Mouse (Mus musculus) forebrain, embryonic 10.5 days (tissue): ENCODE results near the gene Gab2. TPM values are rescaled to one million over a fixed set of nuclear protein-coding genes. Genes with fewer than 3 reads are reported as not detected.

ENCODE experiments used
- DNase-seq: peaks from one replicate; pipeline ENCODE4 v3.0.0-alpha.2; 2017; ENCODE audit warnings: low spot score; ENCODE audit errors: extremely low spot score
- H3K27ac ChIP-seq: fragments of 300-500 bp; sonication (generic); 2 replicates; pipeline ENCODE4 v1.5.1; 2016; ENCODE audit warnings: mild to moderate bottlenecking
- H3K27me3 ChIP-seq: fragments of 300-500 bp; sonication (generic); 2 replicates; pipeline ENCODE4 v1.6.1; 2016; ENCODE audit warnings: mild to moderate bottlenecking; ENCODE audit not compliant: poor library complexity, severe bottlenecking
- H3K36me3 ChIP-seq: fragments of 300-500 bp; sonication (generic); replicated peaks from 2 replicates; pipeline ENCODE4 v1.6.1; 2016; ENCODE audit warnings: mild to moderate bottlenecking, moderate library complexity
- H3K4me1 ChIP-seq: fragments of 300-500 bp; sonication (generic); 2 replicates; pipeline ENCODE4 v1.6.1; 2016
- H3K4me3 ChIP-seq: fragments of 300-500 bp; sonication (generic); 2 replicates; pipeline ENCODE4 v1.5.1; 2016; ENCODE audit warnings: mild to moderate bottlenecking, moderate library complexity
- H3K9me3 ChIP-seq: fragments of 300-500 bp; sonication (generic); 2 replicates; pipeline ENCODE4 v1.6.1; 2016; ENCODE audit warnings: mild to moderate bottlenecking, moderate library complexity
- WGBS: fragments of 180-500 bp; shearing (Covaris S2); methylation state at CpG from one replicate; pipeline ENCODE4 v1.1.7; 2016; 5-methylcytosine and 5-hydroxymethylcytosine counted together
- polyA plus RNA-seq: library from polyadenylated mRNA; unstranded; fragments of >200 nt; fragmentation: Nextera tagmentation; extraction: Ambion mirVana; gene quantifications from 2 replicates; pipeline ENCODE4 v1.2.1, GENCODE M21; 2016

The Gab2 gene
- polyA plus RNA-seq, 1 experiment from 2014 or later = 5.2 TPM

GRCm38 (mm10) chr7:97347464-97347863, 266.1 kb downstream of the Gab2 start:
- Histone ChIP-seq H3K9me3 (no peaks in the 10 kb centered on the region), H3K4me1 (no peaks in the 10 kb centered on the region), H3K27ac (no peak overlapping the region), H3K36me3 (no peaks in the 10 kb centered on the region), H3K4me3 (no peak overlapping the region), H3K27me3 (no peaks in the 10 kb centered on the region)
- no peak for DNase-seq
- WGBS = 94% methylated on average over 15 of the region's 15 CpGs

DNA sequence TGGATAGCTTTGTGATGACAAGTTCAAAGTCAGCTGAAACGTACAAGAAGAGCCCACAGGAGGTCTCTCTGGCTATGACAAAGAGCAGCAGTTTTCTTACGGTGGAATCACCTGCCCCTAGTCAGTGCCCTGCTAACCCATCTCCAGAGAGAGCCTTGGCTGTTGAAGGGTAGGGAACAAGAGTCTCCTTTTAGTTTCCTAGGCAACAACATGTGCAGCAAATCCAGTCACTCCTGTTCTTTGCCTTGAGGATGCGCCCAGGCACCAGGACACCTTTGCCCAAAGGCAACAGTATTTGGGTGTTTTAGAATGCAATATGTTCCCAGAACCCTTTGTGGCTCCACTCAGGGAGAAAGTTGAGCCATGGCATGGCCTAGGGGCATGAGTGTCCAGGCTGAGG, 266.9 kb downstream of the Gab2 start:
- 88% methylated on average over 3 of the region's 3 CpGs for WGBS
- H3K36me3 ChIP-seq = no peaks in the 10 kb centered on the region
- no peaks in the 10 kb centered on the region for H3K4me1 ChIP-seq
- H3K27me3 ChIP-seq = no peaks in the 10 kb centered on the region
- no peak overlapping the region for H3K4me3 ChIP-seq
- DNase-seq = no peak
- no peaks in the 10 kb centered on the region for H3K9me3 ChIP-seq
- H3K27ac ChIP-seq = no peak overlapping the region

DNA sequence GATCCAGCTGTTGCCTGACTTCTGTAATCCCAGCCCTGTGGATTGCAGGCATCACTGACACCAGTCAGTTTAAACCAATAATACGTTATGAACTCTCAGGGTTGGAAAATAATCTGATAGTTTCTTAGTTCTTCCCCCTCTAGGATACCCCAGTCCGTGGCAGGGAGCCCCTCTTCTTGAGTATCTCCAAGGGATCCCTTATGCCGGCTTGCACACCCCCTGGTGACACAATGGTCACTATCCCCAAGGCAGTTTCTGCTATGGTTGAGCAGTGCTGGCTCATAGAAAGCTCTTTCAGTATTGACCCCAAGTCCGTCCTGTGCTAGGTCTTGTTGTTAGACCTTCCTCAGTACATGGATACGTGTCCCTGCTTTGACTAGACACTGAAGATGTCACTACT, 267.4 kb downstream of the Gab2 start:
- WGBS = 84% methylated on average over 5 of the region's 5 CpGs
- Histone ChIP-seq H3K36me3 (no peaks in the 10 kb centered on the region), H3K4me3 (no peak overlapping the region), H3K27ac (no peak overlapping the region), H3K27me3 (no peaks in the 10 kb centered on the region), H3K9me3 (no peaks in the 10 kb centered on the region), H3K4me1 (no peaks in the 10 kb centered on the region)
- DNase-seq = no peak

GRCm38 (mm10) chr7:97349438-97349837, 268.1 kb downstream of the Gab2 start:
- WGBS = 79% methylated on average over 6 of the region's 6 CpGs
- no peaks in the 10 kb centered on the region for H3K9me3 ChIP-seq
- no peaks in the 10 kb centered on the region for H3K36me3 ChIP-seq
- H3K4me1 ChIP-seq = no peaks in the 10 kb centered on the region
- no peaks in the 10 kb centered on the region for H3K27me3 ChIP-seq
- H3K4me3 ChIP-seq = no peak overlapping the region
- DNase-seq = no peak
- H3K27ac ChIP-seq = no peak overlapping the region

DNA sequence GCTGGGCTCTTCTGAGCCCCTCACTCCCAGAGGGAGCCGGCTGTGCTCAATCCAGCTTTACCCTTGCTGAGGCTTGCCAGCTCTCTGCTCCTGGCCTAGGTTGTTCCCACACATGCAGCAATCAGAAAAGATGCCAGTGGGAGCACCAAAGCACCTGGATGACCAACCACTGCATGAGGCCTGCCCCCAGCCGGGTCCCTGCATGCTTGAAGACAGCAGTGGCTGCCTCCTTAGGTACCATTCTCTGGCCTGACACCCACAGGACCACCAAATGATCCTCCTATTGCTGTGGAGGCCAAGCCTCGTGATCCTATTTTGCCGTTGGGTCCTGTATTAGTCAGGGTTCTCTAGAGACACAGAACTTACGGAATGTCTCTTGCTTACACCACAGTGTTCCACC, 269.5 kb downstream of the Gab2 start:
- H3K27me3 ChIP-seq = no peaks in the 10 kb centered on the region
- no peak overlapping the region for H3K27ac ChIP-seq
- DNase-seq = no peak

GRCm38 (mm10) chr7:97351792-97352513, 270.6 kb downstream of the Gab2 start:
- WGBS = 90% methylated on average over 11 of the region's 11 CpGs
- Histone ChIP-seq H3K27ac (no peak overlapping the region), H3K4me3 (no peak overlapping the region), H3K9me3 (no peaks in the 10 kb centered on the region), H3K4me1 (peaks cover 3% of the 10 kb centered on the region; the same call in 1 of the 2 replicates), H3K36me3 (no peaks in the 10 kb centered on the region), H3K27me3 (no peaks in the 10 kb centered on the region)
- no peak for DNase-seq

More for the DNA sequence above, 269.5 kb downstream of the Gab2 start:
- H3K4me1 ChIP-seq = peaks cover 3% of the 10 kb centered on the region; the same call in 1 of the 2 replicates
- 87% methylated on average over 5 of the region's 5 CpGs for WGBS
- no peak overlapping the region for H3K4me3 ChIP-seq
- no peaks in the 10 kb centered on the region for H3K9me3 ChIP-seq
- H3K36me3 ChIP-seq = no peaks in the 10 kb centered on the region

DNA sequence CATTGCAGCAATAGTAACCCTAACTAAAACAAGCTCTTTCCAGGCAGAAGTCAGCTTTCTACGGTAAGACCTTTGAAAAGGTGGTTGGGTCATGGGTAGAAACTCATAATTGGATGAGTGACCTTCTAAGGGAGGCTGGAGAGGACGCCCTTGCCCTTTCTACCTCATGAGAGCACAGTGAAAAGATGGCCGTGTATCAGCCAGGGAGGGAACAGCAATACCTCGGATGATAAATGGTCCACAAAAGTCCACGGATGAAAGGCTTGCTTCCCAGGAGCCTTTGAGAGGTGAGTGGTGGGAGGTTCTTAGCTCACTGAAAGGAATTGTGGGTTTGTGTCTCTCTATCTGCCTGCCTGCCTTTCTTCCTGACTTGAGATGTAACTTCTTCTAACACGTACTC, 272.0 kb downstream of the Gab2 start:
- Histone ChIP-seq H3K9me3 (no peaks in the 10 kb centered on the region), H3K27me3 (no peaks in the 10 kb centered on the region), H3K27ac (no peak overlapping the region), H3K4me3 (no peak overlapping the region), H3K36me3 (no peaks in the 10 kb centered on the region), H3K4me1 (peaks cover 3% of the 10 kb centered on the region; the same call in 1 of the 2 replicates)
- no peak for DNase-seq
- 93% methylated on average over 6 of the region's 6 CpGs for WGBS

DNA sequence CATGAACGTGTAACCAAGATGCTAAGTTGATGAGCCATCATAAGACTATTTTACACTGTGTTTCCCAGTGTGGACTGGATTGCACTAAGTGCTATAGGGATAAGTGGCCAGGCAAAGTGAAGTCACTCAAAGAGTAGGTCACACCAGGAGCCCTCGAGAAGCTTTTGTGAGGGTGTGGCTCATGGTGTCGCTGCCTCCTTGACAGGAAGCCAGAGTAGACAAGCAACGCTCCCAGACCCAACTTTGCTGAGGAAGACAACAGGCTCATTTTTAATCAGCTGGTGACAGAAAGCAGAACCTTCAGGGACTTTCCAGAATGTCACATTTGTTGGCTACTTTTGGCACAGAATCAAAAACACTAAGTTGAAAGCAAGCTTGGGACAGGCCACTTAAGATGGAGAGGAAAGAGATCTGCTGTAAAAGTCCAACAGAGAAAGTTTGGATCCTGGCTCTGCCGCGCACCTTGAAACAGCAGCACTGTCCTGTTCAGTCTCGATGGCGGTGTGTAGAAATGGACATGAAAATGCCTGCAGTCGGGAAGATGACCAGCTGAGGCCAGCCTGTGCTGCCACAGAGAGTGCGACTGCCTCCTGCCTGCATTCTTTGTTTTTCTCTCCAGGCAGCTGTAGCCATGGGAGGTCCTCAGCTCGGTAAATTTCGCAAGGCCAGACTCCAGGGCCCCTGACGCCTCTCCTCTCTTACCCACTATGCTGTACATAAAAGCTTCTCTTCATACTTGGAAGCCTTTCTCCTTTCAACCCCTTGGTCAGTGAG, 273.9 kb downstream of the Gab2 start:
- Histone ChIP-seq H3K27ac (no peak overlapping the region), H3K4me1 (peaks cover 3% of the 10 kb centered on the region; the same call in 1 of the 2 replicates), H3K4me3 (no peak overlapping the region), H3K27me3 (no peaks in the 10 kb centered on the region), H3K9me3 (no peaks in the 10 kb centered on the region), H3K36me3 (no peaks in the 10 kb centered on the region)
- WGBS = 48% methylated on average over 13 of the region's 13 CpGs
- no peak for DNase-seq

- Histone ChIP-seq H3K9me3 (no peaks in the 10 kb centered on the region), H3K27me3 (no peaks in the 10 kb centered on the region), H3K4me3 (no peak overlapping the region), H3K4me1 (peaks cover 3% of the 10 kb centered on the region; the same call in 1 of the 2 replicates), H3K27ac (no peak overlapping the region), H3K36me3 (no peaks in the 10 kb centered on the region)
- 87% methylated on average over 5 of the region's 5 CpGs for WGBS
- DNase-seq = no peak
These were observed 274.9 kb downstream of the Gab2 start for GRCm38 (mm10) chr7:97356253-97356652.

- no peaks in the 10 kb centered on the region for H3K27me3 ChIP-seq
- WGBS = 84% methylated on average over 5 of the region's 5 CpGs
- no peak overlapping the region for H3K4me3 ChIP-seq
These were observed 275.5 kb downstream of the Gab2 start for GRCm38 (mm10) chr7:97356875-97357276.

GRCm38 (mm10) chr7:97357840-97358239, 276.5 kb downstream of the Gab2 start:
- H3K36me3 ChIP-seq = no peaks in the 10 kb centered on the region
- no peaks in the 10 kb centered on the region for H3K9me3 ChIP-seq
- 75% methylated on average over 3 of the region's 3 CpGs for WGBS
- no peaks in the 10 kb centered on the region for H3K27me3 ChIP-seq
- H3K4me1 ChIP-seq = peaks cover 3% of the 10 kb centered on the region; the same call in 1 of the 2 replicates
- no peak overlapping the region for H3K27ac ChIP-seq
- DNase-seq = no peak
- H3K4me3 ChIP-seq = no peak overlapping the region

More at GRCm38 (mm10) chr7:97356875-97357276, 275.5 kb downstream of the Gab2 start:
- Histone ChIP-seq H3K36me3 (no peaks in the 10 kb centered on the region), H3K9me3 (no peaks in the 10 kb centered on the region), H3K27ac (no peak overlapping the region), H3K4me1 (peaks cover 3% of the 10 kb centered on the region; the same call in 1 of the 2 replicates)
- no peak for DNase-seq

DNA sequence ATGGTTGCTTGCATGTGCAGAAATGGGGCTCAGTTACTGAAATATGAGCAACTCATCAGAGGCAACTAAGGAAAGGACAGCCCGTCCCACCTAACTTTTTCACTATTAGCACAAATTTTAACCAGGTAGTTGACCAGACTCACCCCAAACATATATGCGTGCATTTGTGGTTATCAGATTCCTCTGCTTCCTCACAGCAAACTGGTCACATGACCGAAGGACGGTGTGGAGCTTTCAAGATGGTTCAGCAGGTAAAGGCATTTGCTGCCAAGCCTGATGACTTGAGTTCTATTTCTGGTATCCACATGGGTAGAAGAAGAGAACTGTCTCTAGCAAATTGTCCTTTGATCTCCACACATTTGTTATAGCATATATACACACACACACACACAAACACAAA, 277.0 kb downstream of the Gab2 start:
- H3K4me3 ChIP-seq = no peak overlapping the region
- 89% methylated on average over 4 of the region's 4 CpGs for WGBS
- peaks cover 3% of the 10 kb centered on the region; the same call in 1 of the 2 replicates for H3K4me1 ChIP-seq
- no peaks in the 10 kb centered on the region for H3K9me3 ChIP-seq
- H3K27me3 ChIP-seq = no peaks in the 10 kb centered on the region
- H3K36me3 ChIP-seq = no peaks in the 10 kb centered on the region
- H3K27ac ChIP-seq = no peak overlapping the region
- DNase-seq = no peak
